Mouse (Mus musculus): ENCODE measurements around the gene Nsl1.

- TF ChIP-seq CTCF (IDR thresholded peaks at IDR 0.05; ENCODE audit: low read depth, low read length) (no peak), POLR2A (IDR thresholded peaks at IDR 0.05; ENCODE audit: insufficient read depth, low read length) (no peak)
Measured at GRCm38 (mm10) chr1:191070259-191070658, 7.4 kb downstream of the Nsl1 start.
